Mouse (Mus musculus) forebrain, embryonic 11.5 days (tissue): ENCODE measurements around the gene Snrpb. TPM values are rescaled to one million over a fixed set of nuclear protein-coding genes. Genes with fewer than 3 reads are reported as not detected.

Source experiments
- ATAC-seq: fragments of 200-750 bp; cut with Nextera tagmentation; replicated peaks from 2 replicates; pipeline ENCODE4 v1.8.0; 2017; ENCODE audit warnings: moderate TSS enrichment; ENCODE audit not compliant: low FRiP score
- DNase-seq: peaks from one replicate; pipeline ENCODE4 v3.0.0-alpha.2; 2017; ENCODE audit warnings: low spot score
- H3K27ac ChIP-seq: fragments of 300-500 bp; sonication (generic); 2 replicates; pipeline ENCODE4 v1.5.1; 2014; ENCODE audit warnings: low read depth, low read length
- H3K27me3 ChIP-seq: fragments of 300-500 bp; sonication (generic); 2 replicates; pipeline ENCODE4 v1.6.1; 2014; ENCODE audit warnings: mild to moderate bottlenecking, low read length, mixed read lengths; ENCODE audit not compliant: control insufficient read depth, insufficient read depth
- H3K36me3 ChIP-seq: fragments of 300-500 bp; sonication (generic); 2 replicates; pipeline ENCODE4 v1.6.1; 2014; ENCODE audit warnings: mild to moderate bottlenecking, low read length, moderate library complexity, mixed read lengths; ENCODE audit not compliant: control insufficient read depth, insufficient read depth
- H3K4me1 ChIP-seq: fragments of 300-500 bp; sonication (generic); replicated peaks from 2 replicates; pipeline ENCODE4 v1.6.1; 2014; ENCODE audit warnings: low read length, mixed read lengths; ENCODE audit not compliant: control insufficient read depth, insufficient read depth
- H3K4me2 ChIP-seq: fragments of 300-500 bp; sonication (generic); 2 replicates; pipeline ENCODE4 v1.6.1; 2014; ENCODE audit warnings: low read depth, mild to moderate bottlenecking, low read length, moderate library complexity, mixed read lengths; ENCODE audit not compliant: severe bottlenecking
- H3K4me3 ChIP-seq: fragments of 300-500 bp; sonication (generic); 2 replicates; pipeline ENCODE4 v1.5.1; 2014; ENCODE audit warnings: low read depth, low read length
- H3K9ac ChIP-seq: fragments of 300-500 bp; sonication (generic); 2 replicates; pipeline ENCODE4 v1.6.1; 2014; ENCODE audit warnings: low read length
- H3K9me3 ChIP-seq: fragments of 300-500 bp; sonication (generic); 2 replicates; pipeline ENCODE4 v1.6.1; 2016; ENCODE audit warnings: low read length, mixed read lengths; ENCODE audit not compliant: control insufficient read depth
- WGBS: fragments of 180-500 bp; shearing (Covaris S2); extraction: QIAGEN DNeasy Blood & Tissue Kit; methylation state at CpG from one replicate; pipeline ENCODE4 v1.1.7; 2014; 5-methylcytosine and 5-hydroxymethylcytosine counted together
- polyA plus RNA-seq: library from polyadenylated mRNA; unstranded; fragments of >200 nt; fragmentation: Nextera tagmentation; extraction: Ambion mirVana; gene quantifications from 2 replicates; pipeline ENCODE4 v1.2.1, GENCODE M21; 2014

Snrpb gene
- polyA plus RNA-seq, 1 experiment from 2014 or later, result 733 TPM

GRCm38 (mm10) chr2:130125279-130126059, 53.7 kb downstream of the Snrpb start:
- no peak for DNase-seq

More at GRCm38 (mm10) chr2:130125279-130126059, 53.7 kb downstream of the Snrpb start:
- ATAC-seq, result no peak
- Histone ChIP-seq H3K9ac (no peak overlapping the region), H3K27ac (no peak overlapping the region), H3K4me2 (no peak overlapping the region), H3K27me3 (no peaks in the 10 kb centered on the region), H3K4me1 (no peaks in the 10 kb centered on the region; the same call in 1 of the 2 replicates), H3K36me3 (no peaks in the 10 kb centered on the region), H3K9me3 (no peaks in the 10 kb centered on the region), H3K4me3 (no peak overlapping the region)
- 64% methylated on average over 6 of the region's 6 CpGs for WGBS

Other genes starting within 250 kb of the Snrpb start
- gene Tgm3, start 167.1 kb downstream of the Snrpb start, polyA plus RNA-seq, result not detected in 2 replicates
- gene Tgm6, start 67.0 kb downstream of the Snrpb start, polyA plus RNA-seq, result not detected in 2 replicates
- 0.05 TPM in 1 of 2 replicates, not detected in the other for gene Tmc2, start 15.8 kb upstream of the Snrpb start, polyA plus RNA-seq
- 375 and 381 TPM in 2 replicates for gene Nop56, start 95.0 kb upstream of the Snrpb start, polyA plus RNA-seq
- 138 and 158 TPM in 2 replicates for gene Idh3b, start 105.1 kb upstream of the Snrpb start, polyA plus RNA-seq
- gene Ebf4, start 115.8 kb upstream of the Snrpb start, polyA plus RNA-seq, result 2.5 and 2.8 TPM in 2 replicates
- gene Cpxm1, start 218.2 kb upstream of the Snrpb start, polyA plus RNA-seq, result 27.1 and 29.9 TPM in 2 replicates
- gene Gm28372, start 225.8 kb upstream of the Snrpb start, polyA plus RNA-seq, result not detected in 2 replicates
- gene 1700020A23Rik, start 225.9 kb upstream of the Snrpb start, polyA plus RNA-seq, result not detected in 2 replicates
- not detected in 2 replicates for gene Tmem239, start 227.1 kb upstream of the Snrpb start, polyA plus RNA-seq
- gene Vps16, start 244.9 kb upstream of the Snrpb start, polyA plus RNA-seq, result 95.8 and 103 TPM in 2 replicates
- 9.6 and 12.2 TPM in 2 replicates for gene Pced1a, start 245.3 kb upstream of the Snrpb start, polyA plus RNA-seq